Mouse (Mus musculus) kidney, embryonic 14.5 days (tissue): ENCODE results near the gene Sncg. TPM values are rescaled to one million over a fixed set of nuclear protein-coding genes. Genes with fewer than 3 reads are reported as not detected.
A peak's percentile ranks its signal among the peaks of the same experiment; 100 is the strongest.

Source experiments
- ATAC-seq: fragments of 200-750 bp; cut with Nextera tagmentation; 2 replicates; pipeline ENCODE4 v1.8.0; 2017; ENCODE audit warnings: moderate number of reproducible peaks, mild to moderate bottlenecking, moderate TSS enrichment, moderate library complexity; ENCODE audit not compliant: low FRiP score, low TSS enrichment
- H3K27ac ChIP-seq: fragments of 300-500 bp; sonication (generic); 2 replicates; pipeline ENCODE4 v1.5.1; 2014; ENCODE audit warnings: low read depth, mild to moderate bottlenecking, low read length, moderate library complexity, mixed read lengths
- H3K27me3 ChIP-seq: fragments of 300-500 bp; sonication (generic); 2 replicates; pipeline ENCODE4 v1.6.1; 2014; ENCODE audit warnings: mild to moderate bottlenecking, low read length; ENCODE audit not compliant: control insufficient read depth, insufficient read depth
- H3K36me3 ChIP-seq: fragments of 300-500 bp; sonication (generic); 2 replicates; pipeline ENCODE4 v1.6.1; 2014; ENCODE audit warnings: low read length, mixed read lengths; ENCODE audit not compliant: control insufficient read depth, insufficient read depth
- H3K4me1 ChIP-seq: fragments of 300-500 bp; sonication (generic); 2 replicates; pipeline ENCODE4 v1.6.1; 2014; ENCODE audit warnings: low read length, mixed read lengths; ENCODE audit not compliant: control insufficient read depth, insufficient read depth
- H3K4me2 ChIP-seq: fragments of 300-500 bp; sonication (generic); replicated peaks from 2 replicates; pipeline ENCODE4 v1.6.1; 2014; ENCODE audit warnings: low read depth, mild to moderate bottlenecking, low read length
- H3K4me3 ChIP-seq: fragments of 300-500 bp; sonication (generic); 2 replicates; pipeline ENCODE4 v1.5.1; 2014; ENCODE audit warnings: mild to moderate bottlenecking, low read length
- H3K9ac ChIP-seq: fragments of 300-500 bp; sonication (generic); 2 replicates; pipeline ENCODE4 v1.6.1; 2014; ENCODE audit warnings: low read depth, mild to moderate bottlenecking, low read length, moderate library complexity
- H3K9me3 ChIP-seq: fragments of 300-500 bp; sonication (generic); 2 replicates; pipeline ENCODE4 v1.6.1; 2016; ENCODE audit warnings: low read length; ENCODE audit not compliant: control insufficient read depth
- WGBS: fragments of 180-500 bp; shearing (Covaris S2); extraction: QIAGEN DNeasy Blood & Tissue Kit; methylation state at CpG from one replicate; pipeline ENCODE4 v1.1.7; 2014; 5-methylcytosine and 5-hydroxymethylcytosine counted together
- polyA plus RNA-seq: library from polyadenylated mRNA; unstranded; fragments of >200 nt; fragmentation: Nextera tagmentation; extraction: Ambion mirVana; gene quantifications from 2 replicates; pipeline ENCODE4 v1.2.1, GENCODE M21; 2014

Gene Sncg
- polyA plus RNA-seq, 1 experiment from 2014 or later: 7.5 TPM

DNA sequence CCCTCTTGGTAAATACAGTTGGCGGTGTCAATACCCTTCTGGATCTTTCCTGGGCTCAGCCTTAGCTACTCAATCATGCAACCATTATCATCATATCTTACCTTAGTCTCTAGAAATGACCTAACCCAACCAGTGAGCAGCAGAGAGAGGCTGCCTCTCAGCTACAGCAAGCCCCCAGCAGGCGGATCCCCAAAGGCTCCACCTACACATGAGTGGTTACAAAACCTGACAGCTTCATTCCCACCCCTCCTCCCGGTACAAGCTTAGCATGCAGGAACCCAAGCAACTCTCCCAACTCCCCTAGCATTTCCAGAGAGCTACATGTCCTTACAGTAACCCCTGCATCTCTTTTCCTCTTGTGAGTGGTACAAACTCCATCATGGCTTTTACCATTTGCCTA, 25.4 kb upstream of the Sncg start:
- H3K36me3 ChIP-seq: peaks cover 33% of the 10 kb centered on the region
- no peaks in the 10 kb centered on the region for H3K9me3 ChIP-seq
- no peak overlapping the region for H3K4me2 ChIP-seq
- no peaks in the 10 kb centered on the region for H3K27me3 ChIP-seq
- H3K4me3 ChIP-seq: no peak overlapping the region
- H3K9ac ChIP-seq: no peak overlapping the region
- H3K4me1 ChIP-seq: no peaks in the 10 kb centered on the region
- no peak for ATAC-seq
- 97% methylated on average over 3 of the region's 3 CpGs for WGBS
- H3K27ac ChIP-seq: no peak overlapping the region

GRCm38 (mm10) chr14:34399301-34399700, 24.7 kb upstream of the Sncg start:
- WGBS: 98% methylated on average over 6 of the region's 6 CpGs
- H3K9ac ChIP-seq: no peak overlapping the region
- H3K4me1 ChIP-seq: no peaks in the 10 kb centered on the region
- H3K27me3 ChIP-seq: no peaks in the 10 kb centered on the region
- H3K27ac ChIP-seq: no peak overlapping the region
- peaks cover 27% of the 10 kb centered on the region; the same call in 1 of the 2 replicates for H3K36me3 ChIP-seq
- H3K9me3 ChIP-seq: no peaks in the 10 kb centered on the region
- ATAC-seq: no peak
- H3K4me3 ChIP-seq: no peak overlapping the region
- no peak overlapping the region for H3K4me2 ChIP-seq

DNA sequence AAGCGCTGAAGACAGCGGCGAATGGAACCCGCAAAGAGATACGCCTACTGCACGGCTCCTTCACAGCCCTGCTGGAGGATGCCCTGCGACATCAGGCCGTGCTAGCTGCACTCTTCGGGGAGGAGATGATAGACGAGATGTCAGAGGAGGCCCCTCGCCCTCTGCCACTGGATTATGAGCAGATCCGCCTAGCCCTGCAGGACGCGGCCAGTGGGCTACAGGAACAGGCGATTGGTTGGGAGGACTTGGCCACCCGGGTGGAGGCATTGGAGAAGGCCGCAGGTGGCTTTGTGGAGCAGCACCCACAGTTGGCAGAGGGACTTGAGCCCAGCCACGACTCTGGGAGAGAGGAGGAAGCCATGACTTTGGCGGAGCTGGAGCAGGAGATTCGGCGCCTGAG, 24.3 kb upstream of the Sncg start:
- no peak overlapping the region for H3K4me3 ChIP-seq
- H3K27me3 ChIP-seq: no peaks in the 10 kb centered on the region
- WGBS: 90% methylated on average over 21 of the region's 21 CpGs
- H3K27ac ChIP-seq: no peak overlapping the region
- no peak for ATAC-seq
- H3K9ac ChIP-seq: no peak overlapping the region
- no peaks in the 10 kb centered on the region for H3K9me3 ChIP-seq
- no peak overlapping the region for H3K4me2 ChIP-seq
- no peaks in the 10 kb centered on the region for H3K4me1 ChIP-seq
- H3K36me3 ChIP-seq: peaks cover 23% of the 10 kb centered on the region; the same call in 1 of the 2 replicates

DNA sequence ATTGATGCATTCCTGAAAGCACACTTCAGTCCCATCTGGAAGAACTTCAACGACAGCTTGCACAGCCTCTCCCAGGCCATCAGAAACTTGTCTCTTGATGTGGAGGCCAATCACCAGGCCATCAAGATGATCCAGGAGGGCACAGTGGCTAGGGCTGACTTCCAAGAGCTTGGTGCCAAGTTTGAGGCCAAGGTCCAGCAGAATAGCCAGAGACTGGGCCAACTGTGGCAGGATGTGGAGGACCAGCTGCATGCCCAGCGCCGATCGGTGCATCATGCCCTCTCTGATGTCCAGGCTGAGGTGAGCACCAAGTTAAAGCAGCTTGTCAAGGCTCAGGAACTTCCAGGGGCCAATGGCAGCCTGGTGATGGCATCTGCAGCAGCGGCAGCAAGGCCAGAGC, 23.3 kb upstream of the Sncg start:
- 88% methylated on average over 5 of the region's 5 CpGs for WGBS

DNA sequence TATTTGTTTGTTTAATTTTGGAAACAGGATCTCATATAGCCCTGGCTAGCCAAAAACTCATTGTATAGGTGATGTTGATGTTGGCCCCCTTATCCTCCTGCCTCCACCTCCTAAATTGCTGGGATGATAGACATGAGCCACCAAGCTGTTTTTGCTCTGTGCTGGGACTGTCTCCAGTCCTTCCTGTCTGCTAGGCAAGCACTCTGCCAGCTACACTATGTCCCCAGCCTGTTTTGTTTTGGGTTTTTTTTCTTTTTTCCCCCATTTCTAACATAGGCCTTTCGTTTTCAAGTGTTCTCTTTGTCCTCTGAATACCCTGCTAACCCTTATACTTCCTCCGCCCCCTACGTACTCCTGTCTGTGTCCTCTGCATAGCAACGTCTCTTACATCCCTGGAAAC, 18.7 kb upstream of the Sncg start:
- no peak for ATAC-seq
- Histone ChIP-seq H3K4me2 (no peak overlapping the region), H3K4me1 (no peaks in the 10 kb centered on the region), H3K4me3 (no peak overlapping the region), H3K9ac (no peak overlapping the region), H3K9me3 (peaks cover 3% of the 10 kb centered on the region; the same call in 1 of the 2 replicates), H3K27ac (no peak overlapping the region), H3K36me3 (peaks cover 6% of the 10 kb centered on the region; the same call in 1 of the 2 replicates), H3K27me3 (no peaks in the 10 kb centered on the region)
- 68% methylated on average over 4 of the region's 4 CpGs for WGBS

More for the DNA sequence above, 23.3 kb upstream of the Sncg start:
- Histone ChIP-seq H3K27me3 (no peaks in the 10 kb centered on the region), H3K4me2 (no peak overlapping the region), H3K9me3 (no peaks in the 10 kb centered on the region), H3K4me3 (no peak overlapping the region), H3K27ac (no peak overlapping the region), H3K4me1 (no peaks in the 10 kb centered on the region), H3K9ac (no peak overlapping the region), H3K36me3 (peaks cover 18% of the 10 kb centered on the region; the same call in 1 of the 2 replicates)
- ATAC-seq: no peak

DNA sequence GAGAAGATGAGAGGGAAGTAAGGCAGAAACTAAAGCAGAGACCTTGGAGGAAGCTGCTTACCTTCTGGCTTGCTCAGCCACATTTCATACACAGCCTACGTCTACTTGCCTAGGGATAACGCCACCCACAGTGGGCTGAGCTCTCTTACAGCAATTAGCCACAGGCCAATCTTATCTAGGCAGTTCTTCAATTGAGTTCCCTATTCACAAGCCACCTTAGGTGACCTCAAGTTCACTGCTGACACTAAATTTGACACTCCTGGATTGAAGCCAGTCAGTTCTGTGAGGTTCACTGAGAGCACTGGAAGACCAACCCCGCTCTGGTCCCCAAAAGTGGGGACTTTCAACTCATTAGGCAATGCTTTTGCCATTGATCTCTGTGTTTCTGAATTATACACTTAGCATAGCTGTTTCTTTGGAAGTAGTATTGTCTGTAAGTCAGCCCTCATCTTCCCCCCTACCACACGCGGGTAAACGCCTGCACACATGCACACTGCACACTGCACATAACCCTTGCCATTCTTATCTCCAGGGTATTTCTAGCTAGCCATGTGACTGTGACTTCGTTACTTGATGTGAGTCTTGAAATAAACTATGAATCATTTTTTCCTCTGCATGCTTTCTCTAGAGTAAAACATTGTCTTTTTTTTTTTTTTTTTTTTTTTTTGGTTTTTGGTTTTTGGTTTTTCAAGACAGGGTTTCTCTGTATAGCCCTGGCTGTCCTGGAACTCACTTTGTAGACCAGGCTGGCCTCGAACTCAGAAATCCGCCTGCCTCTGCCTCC, 8.5 kb upstream of the Sncg start:
- H3K4me3 ChIP-seq: no peak overlapping the region
- WGBS: 97% methylated on average over 9 of the region's 9 CpGs
- no peaks in the 10 kb centered on the region for H3K9me3 ChIP-seq
- H3K27ac ChIP-seq: no peak overlapping the region
- H3K36me3 ChIP-seq: no peaks in the 10 kb centered on the region
- H3K4me1 ChIP-seq: peaks cover 10% of the 10 kb centered on the region
- no peak overlapping the region for H3K9ac ChIP-seq
- no peak for ATAC-seq
- no peak overlapping the region for H3K4me2 ChIP-seq
- H3K27me3 ChIP-seq: no peaks in the 10 kb centered on the region

- peak overlapping the region; percentile 77 for H3K27ac ChIP-seq
- 0 out of 2 replicates have a peak overlapping the region, but pooled peaks have one; percentile 23 for H3K9ac ChIP-seq
- H3K27me3 ChIP-seq: no peaks in the 10 kb centered on the region
- H3K9me3 ChIP-seq: no peaks in the 10 kb centered on the region
- H3K4me3 ChIP-seq: no peak overlapping the region; the same call in 1 of the 2 replicates
- H3K4me2 ChIP-seq: no peak overlapping the region; the same call in 1 of the 2 replicates
- 6% methylated on average over 11 of the region's 11 CpGs for WGBS
- H3K4me1 ChIP-seq: peaks cover 21% of the 10 kb centered on the region
- no peaks in the 10 kb centered on the region for H3K36me3 ChIP-seq
- ATAC-seq: peak; percentile 83
Measured at GRCm38 (mm10) chr14:34378560-34379331, 4.2 kb upstream of the Sncg start.

DNA sequence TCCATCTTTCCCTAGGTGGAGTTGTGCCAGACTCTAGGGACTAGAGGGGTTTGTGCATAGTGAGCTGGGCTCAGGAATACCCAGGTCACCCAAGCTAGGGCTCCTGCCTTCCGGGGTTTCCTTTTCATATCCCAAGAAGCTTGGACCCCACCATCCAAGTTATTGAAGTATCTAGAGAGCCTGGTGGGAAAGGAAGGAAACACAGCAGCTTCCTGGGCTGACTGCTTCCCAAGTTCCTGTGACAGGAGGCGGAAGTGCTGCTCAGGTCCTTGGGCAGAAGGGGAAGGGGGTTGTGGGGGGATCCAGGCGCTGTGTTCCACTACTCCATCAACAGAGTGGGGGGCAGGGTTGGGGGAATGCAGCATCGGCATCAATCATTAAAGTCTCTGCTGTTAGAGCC, 2.5 kb upstream of the Sncg start:
- Histone ChIP-seq H3K9ac (no peak overlapping the region), H3K9me3 (no peaks in the 10 kb centered on the region), H3K27ac (0 out of 2 replicates have a peak overlapping the region, but pooled peaks have one; percentile 30), H3K4me3 (peak overlapping the region; percentile 14; the same call in 1 of the 2 replicates), H3K4me1 (peaks cover 21% of the 10 kb centered on the region), H3K36me3 (no peaks in the 10 kb centered on the region), H3K27me3 (no peaks in the 10 kb centered on the region), H3K4me2 (peak overlapping the region; percentile 26)
- 68% methylated on average over 4 of the region's 4 CpGs for WGBS
- ATAC-seq: no peak

- H3K27ac ChIP-seq: no peak overlapping the region
- H3K4me3 ChIP-seq: peak overlapping the region; percentile 14
- H3K9ac ChIP-seq: no peak overlapping the region
Measured at GRCm38 (mm10) chr14:34375941-34376340, 1.4 kb upstream of the Sncg start.

More at GRCm38 (mm10) chr14:34375941-34376340, 1.4 kb upstream of the Sncg start:
- peak overlapping the region; percentile 26; the same call in 1 of the 2 replicates for H3K4me2 ChIP-seq
- no peaks in the 10 kb centered on the region for H3K9me3 ChIP-seq
- 78% methylated on average over 5 of the region's 5 CpGs for WGBS
- peaks cover 21% of the 10 kb centered on the region for H3K4me1 ChIP-seq
- no peaks in the 10 kb centered on the region for H3K27me3 ChIP-seq
- no peak for ATAC-seq
- H3K36me3 ChIP-seq: no peaks in the 10 kb centered on the region
